Mouse (Mus musculus) kidney, postnatal 14 days (tissue): ENCODE data around the gene Insm2.

Experiments
- DNase-seq: peaks from one replicate; pipeline ENCODE4 v3.0.0; 2022; ENCODE audit warnings: mixed read lengths

The Insm2 gene

GRCm38 (mm10) chr12:55607902-55608301 lies 8.7 kb downstream of the Insm2 start:
- no peak for DNase-seq

GRCm38 (mm10) chr12:55610812-55611211 lies 11.6 kb downstream of the Insm2 start:
- no peak for DNase-seq

- no peak for DNase-seq
These were observed 21.1 kb downstream of the Insm2 start for GRCm38 (mm10) chr12:55620321-55620720.

GRCm38 (mm10) chr12:55622615-55623245 lies 23.5 kb downstream of the Insm2 start:
- no peak for DNase-seq

GRCm38 (mm10) chr12:55623254-55623653 lies 24.0 kb downstream of the Insm2 start:
- DNase-seq = no peak

- DNase-seq = no peak
These were observed 27.5 kb downstream of the Insm2 start for GRCm38 (mm10) chr12:55626711-55627110.

GRCm38 (mm10) chr12:55648011-55648525 lies 48.8 kb downstream of the Insm2 start:
- DNase-seq = no peak
